Mouse (Mus musculus) Patski (cell line): ENCODE results near the gene Gm21885. TPM values are rescaled to one million over a fixed set of nuclear protein-coding genes. Genes with fewer than 3 reads are reported as not detected.
A peak's percentile ranks its signal among the peaks of the same experiment; 100 is the strongest.
"Not testable (repeated sequence)": the region's sequence is repeated elsewhere in the genome, so short reads cannot be mapped to it uniquely, and the experiment has no call there.

ENCODE experiments used
- ATAC-seq: fragments of 100-300 bp; one replicate; pipeline ENCODE4 v1.8.0; 2021
- CTCF ChIA-PET: fragments of 350-600 bp; sonication (Branson Sonifier 250); formaldehyde crosslinking; loops from one replicate; lab custom pipeline; 2022; ENCODE audit warnings: inconsistent platforms; lab: Charles Lee
- POLR2A ChIA-PET: fragments of 350-600 bp; sonication (Branson Sonifier 250); formaldehyde crosslinking; loops from one replicate; lab custom pipeline; 2022; ENCODE audit warnings: antibody characterized with exemption, inconsistent platforms; lab: Charles Lee
- DNase-seq: peaks from one replicate; pipeline ENCODE4 v3.0.0-alpha.2; 2011; ENCODE audit warnings: low read depth, low spot score
- H3K27me3 ChIP-seq: fragments of 371-371 bp; one replicate; pipeline ENCODE4 v1.5.1; 2021
- CTCF ChIP-seq: fragments of 100-300 bp; IDR thresholded peaks from one replicate; pipeline ENCODE4 v1.5.1; 2021
- in situ Hi-C: fragments of 300-500 bp; cut with MboI; formaldehyde crosslinking; loops from 3 replicates; pipeline ENCODE4 v1.11.1; 2018; ENCODE audit warnings: low pct_unique_long_range_greater_than_20kb, mixed read lengths
- polyA plus RNA-seq: library from polyadenylated mRNA; unstranded; gene quantifications from one replicate; pipeline ENCODE4 v1.2.3, GENCODE M21; 2021

The Gm21885 gene
- polyA plus RNA-seq, 1 experiment from 2014 or later: not detected

DNA sequence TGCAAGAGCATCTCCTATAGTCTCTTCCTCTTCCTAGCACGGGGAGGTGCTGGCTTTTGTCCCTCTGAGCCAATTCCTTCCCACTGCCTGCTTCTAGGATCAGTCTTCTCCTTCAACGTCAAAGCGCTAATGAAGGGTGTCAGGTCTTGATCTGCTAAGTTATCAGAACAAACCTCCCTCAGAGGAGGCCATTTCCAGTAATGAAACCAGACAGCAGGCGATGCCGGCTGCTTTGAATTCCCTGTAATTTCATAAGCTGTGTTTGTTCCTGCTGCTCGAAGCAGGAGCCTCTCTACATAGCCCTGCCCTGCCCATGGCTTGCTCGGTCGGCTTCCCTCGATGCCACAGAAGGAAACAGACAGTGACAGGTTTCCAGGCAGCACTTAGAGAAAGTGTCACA is 37.3 kb upstream of the Gm21885 start:
- ChIA-PET CTCF (no interaction called here), POLR2A (no interaction called here)
- peaks cover 8% of the 10 kb centered on the region for H3K27me3 ChIP-seq
- in situ Hi-C loops: no loop called here
- TF ChIP-seq CTCF: no peak
- DNase-seq: no peak
- no peak for ATAC-seq

DNA sequence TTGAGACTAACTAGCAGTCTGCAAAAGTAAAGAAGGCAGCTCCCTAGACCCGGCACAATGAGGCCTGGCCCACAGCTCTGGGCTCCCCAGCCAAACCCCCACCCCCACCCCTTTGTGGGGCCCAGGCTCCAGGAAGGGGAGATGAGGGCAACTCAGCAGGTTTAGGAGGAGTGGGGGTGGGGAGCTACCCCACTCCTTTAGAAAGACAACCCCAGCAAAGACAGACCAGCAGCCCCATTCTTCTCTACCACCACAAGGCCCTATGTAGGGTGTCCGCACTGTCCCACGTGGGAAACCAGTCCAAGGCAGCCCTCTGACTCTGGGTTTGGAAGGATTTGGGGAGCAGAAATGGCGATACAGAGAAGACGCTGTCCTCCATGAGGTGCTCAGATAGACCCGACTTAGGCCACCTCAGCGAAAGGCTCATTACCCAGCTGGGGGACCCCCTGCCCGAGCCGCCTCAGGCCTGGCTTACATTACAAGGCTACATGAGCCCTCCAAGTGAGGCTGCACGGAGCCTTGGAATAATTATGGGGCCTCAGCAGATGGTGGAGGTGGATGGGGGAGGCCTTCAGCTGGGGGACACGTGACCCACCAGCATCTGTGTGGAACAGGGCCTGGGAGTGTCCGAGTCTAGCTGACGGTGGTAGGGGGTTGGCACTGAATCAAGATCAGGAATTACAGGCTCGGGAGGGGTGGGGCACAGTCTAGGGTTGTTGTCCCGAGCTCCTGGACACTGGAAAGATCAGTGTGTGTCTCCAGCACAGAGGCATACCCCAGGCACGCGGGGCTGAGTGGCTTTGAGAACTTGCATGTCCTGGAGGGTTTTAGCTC is 35.5 kb upstream of the Gm21885 start, which contains the start of gene Wfikkn2:
Gene Wfikkn2 (minus strand): TSS at position 51 of the 834 bp plus-strand sequence.
- POLR2A ChIA-PET: interaction anchor here (0.6 kb wide), 1 partner anchor 430 kb away, joined by 6 read pairs; no protein-coding TSS in a partner anchor
- no peak for TF ChIP-seq CTCF
- ATAC-seq (peak; percentile 6), DNase-seq (no peak)
- in situ Hi-C loops: no loop called here
- H3K27me3 ChIP-seq: peaks cover 8% of the 10 kb centered on the region
- CTCF ChIA-PET: interaction anchor here (0.8 to 1.9 kb wide), 3 partner anchors 20 to 29 kb away, joined by 3 to 5 read pairs (median 3); no protein-coding TSS in a partner anchor

DNA sequence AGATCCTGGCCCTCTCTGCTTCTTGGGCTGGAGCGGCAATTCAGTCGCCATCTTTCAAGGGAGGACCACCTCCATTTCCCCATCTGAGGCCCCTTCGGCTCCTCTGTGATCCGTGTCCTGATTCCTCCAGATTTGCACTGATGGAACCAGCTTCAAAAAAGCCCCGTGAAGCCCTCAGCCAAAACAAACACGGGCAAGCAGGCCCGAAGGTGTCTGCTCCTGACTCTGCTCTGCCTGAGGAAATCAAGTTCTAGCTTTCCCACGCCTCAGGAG is 34.9 kb upstream of the Gm21885 start:
- in situ Hi-C loops: no loop called here
- no peak for TF ChIP-seq CTCF
- DNase-seq (no peak), ATAC-seq (no peak)
- POLR2A ChIA-PET: interaction anchor here (0.6 kb wide), 1 partner anchor 429 kb away, joined by 6 read pairs; no protein-coding TSS in a partner anchor
- H3K27me3 ChIP-seq: peaks cover 8% of the 10 kb centered on the region
- CTCF ChIA-PET: interaction anchor here (0.8 to 1.9 kb wide), 3 partner anchors 21 to 28 kb away, joined by 3 to 5 read pairs (median 3); no protein-coding TSS in a partner anchor

DNA sequence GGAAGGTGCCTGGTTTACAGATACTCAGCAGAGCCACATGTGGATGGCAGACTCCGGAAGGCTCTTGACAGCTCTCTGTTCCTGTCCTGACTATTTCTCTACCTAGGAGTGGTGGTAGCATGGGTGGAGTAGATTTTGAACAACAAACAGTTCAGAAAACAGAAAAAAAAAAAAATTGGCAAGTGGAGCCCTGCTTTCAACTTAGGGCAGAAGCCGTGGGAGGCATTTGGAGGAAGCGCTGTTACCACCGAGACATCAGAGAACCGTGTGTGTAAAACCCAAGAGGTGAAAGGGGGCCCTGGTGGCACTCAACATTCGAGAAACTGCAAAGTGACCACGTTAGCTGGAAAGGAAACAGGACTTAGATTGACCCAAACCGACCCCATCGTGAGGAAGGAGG is 28.5 kb upstream of the Gm21885 start:
- ChIA-PET CTCF (interaction anchor here (1.1 to 2.3 kb wide), 2 partner anchors 13 to 24 kb away, joined by 3 to 5 read pairs; no protein-coding TSS in a partner anchor), POLR2A (no interaction called here)
- ATAC-seq (no peak), DNase-seq (no peak)
- in situ Hi-C loops: no loop called here
- H3K27me3 ChIP-seq: peaks cover 5% of the 10 kb centered on the region
- TF ChIP-seq CTCF: no peak

DNA sequence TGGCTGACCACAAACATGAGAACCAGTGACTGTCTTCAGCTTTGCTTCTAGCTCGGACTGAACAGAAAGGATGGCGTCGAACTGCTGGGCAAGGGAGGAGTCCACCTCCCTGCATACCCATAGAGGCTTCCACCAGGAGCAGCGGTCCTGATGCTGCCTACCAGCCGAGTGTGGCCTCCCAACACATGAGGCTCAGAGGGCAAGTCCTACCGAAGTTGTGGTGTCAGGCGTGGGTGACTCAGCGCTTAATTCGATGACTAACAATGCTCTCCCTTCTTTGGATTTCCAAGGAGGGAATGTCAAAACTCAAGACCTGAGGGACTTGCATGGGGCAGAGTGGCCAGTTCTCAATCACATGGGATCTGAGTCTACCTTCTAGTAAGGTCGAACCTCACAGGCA is 28.0 kb upstream of the Gm21885 start:
- no peaks in the 10 kb centered on the region for H3K27me3 ChIP-seq
- ChIA-PET CTCF (interaction anchor here (1.1 to 2.3 kb wide), 2 partner anchors 14 to 23 kb away, joined by 3 to 5 read pairs; no protein-coding TSS in a partner anchor), POLR2A (no interaction called here)
- TF ChIP-seq CTCF: no peak
- no peak for DNase-seq
- in situ Hi-C loops: no loop called here
- ATAC-seq: peak; percentile 44

DNA sequence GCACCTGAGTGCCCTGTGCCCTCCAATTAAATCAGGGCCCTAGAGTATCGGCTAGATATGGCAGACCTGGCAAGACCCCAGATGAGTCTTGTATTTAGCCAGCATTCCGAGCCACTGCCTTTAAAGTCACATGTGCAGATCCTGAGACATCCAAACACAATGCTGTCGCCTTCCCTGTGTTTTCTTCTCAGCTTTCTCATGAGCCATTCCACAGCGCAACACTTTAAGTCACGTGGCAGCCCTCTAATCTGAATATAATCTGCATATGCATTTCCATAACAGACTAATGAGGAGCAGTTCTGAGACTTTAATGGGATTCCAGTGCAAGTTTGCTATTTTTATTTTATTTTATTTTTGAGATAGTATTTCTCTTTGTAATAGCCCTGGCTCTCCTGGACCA is 25.9 kb upstream of the Gm21885 start:
- H3K27me3 ChIP-seq: no peaks in the 10 kb centered on the region
- in situ Hi-C loops: no loop called here
- ChIA-PET CTCF (interaction anchor here (0.7 kb wide), 1 partner anchor 19 kb away, joined by 3 read pairs; no protein-coding TSS in a partner anchor), POLR2A (no interaction called here)
- no peak for DNase-seq
- no peak for ATAC-seq
- TF ChIP-seq CTCF: no peak

DNA sequence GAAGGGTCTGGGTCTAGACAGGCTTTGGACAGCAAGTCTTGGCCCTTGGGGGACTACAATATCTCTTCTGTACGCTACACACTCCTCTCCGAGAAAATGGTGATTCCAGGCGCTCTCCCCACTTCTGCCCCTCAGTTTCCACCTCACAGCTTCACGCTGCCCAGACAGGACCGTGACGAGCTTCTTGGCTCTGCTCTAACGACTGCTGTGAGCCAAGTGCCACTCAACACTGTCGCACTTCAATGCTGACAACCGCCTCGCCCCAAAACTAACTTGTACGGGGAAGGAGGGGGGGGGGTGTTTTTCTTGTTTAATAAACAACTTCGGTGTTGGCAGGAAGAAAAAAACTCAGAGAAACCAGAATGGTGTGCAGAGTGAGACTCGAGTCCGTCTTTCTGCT is 23.7 kb upstream of the Gm21885 start:
- no peak for TF ChIP-seq CTCF
- ATAC-seq: no peak
- in situ Hi-C loops: no loop called here
- POLR2A ChIA-PET: no interaction called here
- DNase-seq: no peak
- CTCF ChIA-PET: interaction anchor here (1.0 to 1.2 kb wide), 2 partner anchors 14 to 15 kb away, joined by 3 read pairs; no protein-coding TSS in a partner anchor
- no peaks in the 10 kb centered on the region for H3K27me3 ChIP-seq

DNA sequence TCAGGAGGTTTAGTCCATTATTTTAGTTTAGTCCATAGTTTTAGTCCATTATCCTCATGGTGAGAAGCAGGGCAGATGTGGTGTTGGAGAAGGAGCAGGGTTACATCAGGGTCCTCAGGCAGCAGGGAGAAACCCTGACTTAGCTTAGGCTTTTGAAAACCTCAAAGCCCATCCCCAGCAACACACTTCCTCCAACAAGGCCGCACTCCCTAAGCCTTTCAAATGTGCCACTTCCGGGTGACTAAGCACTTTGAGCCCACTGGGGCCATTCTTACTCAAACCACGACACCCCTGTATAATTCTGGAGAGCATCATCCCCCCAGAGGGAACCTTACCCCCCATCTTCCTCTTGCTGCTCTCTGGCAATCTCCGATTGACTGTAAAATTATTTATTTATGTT is 21.9 kb upstream of the Gm21885 start:
- ChIA-PET CTCF (no interaction called here), POLR2A (no interaction called here)
- no peaks in the 10 kb centered on the region for H3K27me3 ChIP-seq
- no peak for TF ChIP-seq CTCF
- ATAC-seq (no peak), DNase-seq (no peak)
- in situ Hi-C loops: no loop called here

DNA sequence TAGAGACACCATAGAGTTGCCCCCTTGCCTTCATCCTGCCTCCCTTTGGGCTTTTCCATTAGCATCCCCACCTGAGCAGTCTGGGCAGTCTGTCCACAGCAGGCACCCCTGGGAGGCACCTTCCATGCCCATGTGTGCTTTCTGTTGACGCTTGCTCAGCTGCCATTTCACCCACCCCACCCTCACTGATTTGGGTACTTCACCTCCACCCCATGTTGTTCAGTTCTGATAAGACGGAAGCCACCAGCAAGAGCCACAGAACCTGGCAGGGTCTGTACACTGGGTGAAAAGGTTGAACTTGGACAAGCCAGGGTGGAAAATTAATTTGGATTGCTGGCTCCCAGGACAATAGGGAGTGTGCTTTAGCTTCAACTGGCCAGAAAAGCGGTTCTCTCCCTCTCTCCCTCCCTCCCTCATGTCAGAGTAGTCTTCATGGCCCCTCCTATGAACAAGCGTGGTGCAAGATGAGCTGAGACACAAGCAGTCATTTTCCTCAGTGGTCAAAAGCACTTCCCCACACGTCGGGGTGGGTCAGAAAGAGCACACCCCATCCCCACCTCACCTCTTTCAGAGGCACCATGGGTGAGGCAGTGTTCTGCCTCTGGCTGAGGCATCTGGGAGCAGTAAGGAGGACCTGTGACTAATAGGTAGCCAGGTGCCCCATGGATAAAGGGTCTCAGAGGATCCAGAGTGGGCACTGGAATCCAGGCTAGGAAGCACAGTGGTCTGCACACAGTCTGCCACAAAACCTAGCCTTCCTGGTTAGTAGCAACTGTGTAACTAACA is 19.9 kb upstream of the Gm21885 start:
- no peaks in the 10 kb centered on the region for H3K27me3 ChIP-seq
- TF ChIP-seq CTCF: no peak
- DNase-seq (no peak), ATAC-seq (no peak)
- ChIA-PET POLR2A (no interaction called here), CTCF (no interaction called here)
- in situ Hi-C loops: no loop called here

DNA sequence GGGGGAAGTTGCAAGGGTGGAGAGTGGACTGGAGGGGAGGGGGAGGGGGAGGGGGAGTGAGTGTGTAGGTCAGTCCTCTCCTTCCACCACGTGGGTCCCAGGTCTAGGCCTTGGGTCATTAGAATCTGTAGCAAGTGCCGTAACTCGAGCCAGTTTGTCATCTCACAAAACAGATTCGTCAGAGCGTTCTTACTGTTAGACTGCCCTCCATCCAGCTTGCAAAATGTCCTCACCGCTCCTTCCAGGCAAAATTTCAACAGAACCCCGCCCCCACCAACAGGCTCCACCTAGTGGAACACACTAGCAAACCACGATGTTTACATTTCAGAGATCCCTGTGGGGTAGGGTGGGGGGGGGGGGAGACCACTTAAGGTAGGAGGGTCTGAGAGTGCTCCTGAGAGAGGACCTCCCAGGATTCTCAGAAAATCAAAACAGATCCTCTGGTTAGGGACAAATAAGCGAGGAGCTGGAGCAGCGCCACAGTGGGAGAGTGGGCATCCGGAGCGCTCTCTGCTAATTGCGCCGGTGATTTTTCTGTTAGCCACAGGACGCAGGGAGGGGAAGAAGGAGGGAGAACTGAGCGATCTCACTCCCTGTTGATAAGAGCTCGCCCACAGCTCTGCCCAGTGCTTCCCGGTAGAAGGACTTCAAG is 16.4 kb upstream of the Gm21885 start:
- POLR2A ChIA-PET: no interaction called here
- DNase-seq: no peak
- in situ Hi-C loops: no loop called here
- CTCF ChIA-PET: interaction anchor here (0.8 to 2.0 kb wide), 3 partner anchors 16 to 39 kb away, joined by 3 to 7 read pairs (median 4); no protein-coding TSS in a partner anchor
- TF ChIP-seq CTCF: no peak
- ATAC-seq: no peak
- H3K27me3 ChIP-seq: no peaks in the 10 kb centered on the region

DNA sequence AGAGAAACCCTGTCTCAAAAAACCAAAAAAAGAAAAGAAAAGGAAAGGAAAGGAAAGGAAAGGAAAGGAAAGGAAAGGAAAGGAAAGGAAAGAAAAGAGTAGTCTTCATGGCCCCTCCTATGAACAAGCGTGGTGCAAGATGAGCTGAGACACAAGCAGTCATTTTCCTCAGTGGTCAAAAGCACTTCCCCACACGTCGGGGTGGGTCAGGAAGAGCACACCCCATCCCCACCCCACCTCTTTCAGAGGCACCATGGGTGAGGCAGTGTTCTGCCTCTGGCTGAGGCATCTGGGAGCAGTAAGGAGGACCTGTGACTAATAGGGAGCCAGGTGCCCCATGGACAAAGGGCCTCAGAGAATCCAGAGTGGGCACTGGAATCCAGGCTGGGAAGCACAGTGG is 15.5 kb upstream of the Gm21885 start:
- ATAC-seq, DNase-seq, in situ Hi-C loops, H3K27me3 ChIP-seq, POLR2A ChIA-PET: not testable (repeated sequence)
- CTCF ChIA-PET: interaction anchor here (2.0 kb wide), 1 partner anchor 30 kb away, joined by 7 read pairs; no protein-coding TSS in a partner anchor
